Mouse (Mus musculus) stomach, embryonic 15.5 days (tissue): ENCODE data around the gene Zyg11b. TPM values are rescaled to one million over a fixed set of nuclear protein-coding genes. Genes with fewer than 3 reads are reported as not detected.
A peak's percentile ranks its signal among the peaks of the same experiment; 100 is the strongest.

Experiments
- ATAC-seq: fragments of 200-750 bp; cut with Nextera tagmentation; 2 replicates; pipeline ENCODE4 v1.8.0; 2017; ENCODE audit warnings: low read depth, moderate number of reproducible peaks, moderate TSS enrichment; ENCODE audit not compliant: insufficient read depth, low FRiP score
- H3K27ac ChIP-seq: fragments of 300-500 bp; sonication (generic); 2 replicates; pipeline ENCODE4 v1.5.1; 2015; ENCODE audit warnings: mild to moderate bottlenecking, inconsistent platforms
- H3K27me3 ChIP-seq: fragments of 300-500 bp; sonication (generic); replicated peaks from 2 replicates; pipeline ENCODE4 v1.6.1; 2015; ENCODE audit warnings: inconsistent platforms
- H3K36me3 ChIP-seq: fragments of 300-500 bp; sonication (generic); 2 replicates; pipeline ENCODE4 v1.6.1; 2015; ENCODE audit warnings: inconsistent platforms
- H3K4me1 ChIP-seq: fragments of 300-500 bp; sonication (generic); 2 replicates; pipeline ENCODE4 v1.6.1; 2015; ENCODE audit warnings: inconsistent platforms
- H3K4me2 ChIP-seq: fragments of 300-500 bp; sonication (generic); 2 replicates; pipeline ENCODE4 v1.6.1; 2015; ENCODE audit warnings: mild to moderate bottlenecking, inconsistent platforms
- H3K4me3 ChIP-seq: fragments of 300-500 bp; sonication (generic); replicated peaks from 2 replicates; pipeline ENCODE4 v1.5.1; 2015; ENCODE audit warnings: inconsistent platforms
- H3K9ac ChIP-seq: fragments of 300-500 bp; sonication (generic); 2 replicates; pipeline ENCODE4 v1.6.1; 2015; ENCODE audit warnings: inconsistent platforms
- H3K9me3 ChIP-seq: fragments of 300-500 bp; sonication (generic); 2 replicates; pipeline ENCODE4 v1.6.1; 2016; ENCODE audit warnings: inconsistent platforms
- WGBS: fragments of 180-500 bp; shearing (Covaris S2); methylation state at CpG from one replicate; pipeline ENCODE4 v1.1.7; 2015; 5-methylcytosine and 5-hydroxymethylcytosine counted together
- polyA plus RNA-seq: library from polyadenylated mRNA; unstranded; fragments of >200 nt; fragmentation: Nextera tagmentation; extraction: Ambion mirVana; gene quantifications from 2 replicates; pipeline ENCODE4 v1.2.1, GENCODE M21; 2015

Gene Zyg11b
- polyA plus RNA-seq, 1 experiment from 2014 or later = 9.7 TPM

DNA sequence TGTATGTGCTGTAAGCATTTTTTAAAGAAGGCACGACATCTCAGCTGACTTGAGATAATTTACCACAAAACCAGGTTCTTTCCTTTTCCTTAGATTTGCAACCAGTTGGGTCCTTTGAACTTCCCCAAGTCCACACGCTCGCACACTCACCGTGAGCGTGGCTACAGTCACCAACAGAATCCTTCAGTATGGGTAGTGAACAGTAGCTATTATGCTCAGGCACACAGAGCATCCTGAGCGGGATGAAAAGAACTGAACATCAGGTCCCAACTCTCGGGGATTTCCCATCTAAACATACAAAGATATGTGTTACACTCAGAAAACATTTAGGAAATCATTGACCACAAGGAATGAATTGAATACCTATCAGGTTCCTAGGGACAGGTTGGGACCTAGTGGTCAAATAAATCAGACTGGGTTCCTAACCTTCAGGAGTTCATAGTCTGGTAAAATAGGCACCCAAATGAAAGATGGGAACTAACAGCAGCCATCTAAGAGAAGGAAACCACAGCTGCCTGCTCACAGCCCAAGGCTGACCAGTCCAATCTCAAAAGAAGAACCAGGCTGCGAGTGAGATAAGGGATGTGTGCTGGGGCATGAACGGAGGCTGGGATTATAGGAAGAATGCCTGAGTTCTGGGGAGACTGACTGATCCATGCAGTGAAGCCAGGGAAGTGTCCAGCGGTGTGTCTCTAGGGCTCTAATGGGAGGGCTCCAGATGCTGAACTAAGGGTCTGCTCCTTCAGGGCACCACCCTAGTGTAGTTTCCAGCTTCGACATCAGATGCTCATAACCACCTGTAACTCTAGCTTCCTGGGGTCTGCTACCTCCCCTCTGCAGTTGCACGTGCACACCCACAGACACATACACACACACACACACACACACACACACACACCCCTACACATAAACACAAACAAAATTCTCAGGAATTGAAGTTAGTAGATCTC lies 17.0 kb upstream of the Zyg11b start:
- H3K9ac ChIP-seq = no peak overlapping the region
- 69% methylated on average over 12 of the region's 12 CpGs for WGBS
- no peak overlapping the region for H3K4me3 ChIP-seq
- no peaks in the 10 kb centered on the region for H3K9me3 ChIP-seq
- no peaks in the 10 kb centered on the region for H3K27me3 ChIP-seq
- no peaks in the 10 kb centered on the region for H3K4me1 ChIP-seq
- H3K27ac ChIP-seq = no peak overlapping the region
- H3K36me3 ChIP-seq = no peaks in the 10 kb centered on the region
- no peak overlapping the region for H3K4me2 ChIP-seq
- ATAC-seq = no peak; the same call in 1 of the 2 replicates

DNA sequence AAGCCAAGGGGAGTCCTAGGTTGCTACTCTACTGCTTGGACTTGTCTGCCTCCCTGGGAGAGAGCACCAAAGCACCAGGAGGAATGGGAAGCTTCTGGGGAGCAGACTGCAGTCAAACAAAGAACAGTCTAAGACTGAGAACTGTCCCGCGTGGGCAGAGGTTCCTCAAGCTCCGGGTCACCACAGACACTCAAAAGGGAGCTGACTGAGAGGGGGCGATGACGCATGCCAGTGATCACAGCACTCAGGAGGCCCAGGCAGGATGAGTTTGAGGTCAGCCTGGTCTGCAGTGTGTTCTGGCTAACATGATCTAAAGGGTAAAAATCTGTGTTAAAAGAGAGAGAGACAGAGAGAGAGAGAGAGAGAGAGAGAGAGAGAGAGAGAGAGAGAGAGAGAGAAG lies 13.1 kb upstream of the Zyg11b start:
- H3K36me3 ChIP-seq = no peaks in the 10 kb centered on the region
- no peaks in the 10 kb centered on the region for H3K4me1 ChIP-seq
- H3K9ac ChIP-seq = no peak overlapping the region
- H3K4me3 ChIP-seq = no peak overlapping the region
- H3K27ac ChIP-seq = no peak overlapping the region
- WGBS = 50% methylated on average over 5 of the region's 5 CpGs
- H3K9me3 ChIP-seq = no peaks in the 10 kb centered on the region
- ATAC-seq = no peak
- no peaks in the 10 kb centered on the region for H3K27me3 ChIP-seq
- H3K4me2 ChIP-seq = no peak overlapping the region

DNA sequence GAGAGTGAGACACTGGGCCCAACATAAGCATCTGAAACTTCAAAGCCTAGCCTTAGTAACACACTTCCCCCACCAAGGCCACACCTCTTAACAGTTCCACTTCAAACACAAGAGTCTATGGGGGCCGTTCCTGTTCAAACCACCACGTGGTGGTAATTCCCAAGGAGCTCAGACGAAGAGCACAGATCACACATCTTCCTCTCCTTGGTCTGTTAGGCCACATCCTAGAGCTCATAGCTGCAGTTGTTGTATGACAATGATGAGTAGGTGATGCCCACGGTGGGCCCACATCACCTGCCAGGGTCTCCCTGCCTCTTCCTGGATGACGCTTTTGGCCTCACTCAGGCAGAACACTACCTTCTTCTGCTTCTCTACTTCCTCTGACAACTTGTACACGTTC lies 9.8 kb upstream of the Zyg11b start:
- H3K27ac ChIP-seq = no peak overlapping the region
- H3K27me3 ChIP-seq = no peaks in the 10 kb centered on the region
- ATAC-seq = no peak
- H3K4me3 ChIP-seq = no peak overlapping the region
- H3K9ac ChIP-seq = no peak overlapping the region
- H3K4me2 ChIP-seq = no peak overlapping the region
- 64% methylated on average over 6 of the region's 6 CpGs for WGBS
- H3K9me3 ChIP-seq = no peaks in the 10 kb centered on the region
- H3K4me1 ChIP-seq = no peaks in the 10 kb centered on the region
- no peaks in the 10 kb centered on the region for H3K36me3 ChIP-seq

DNA sequence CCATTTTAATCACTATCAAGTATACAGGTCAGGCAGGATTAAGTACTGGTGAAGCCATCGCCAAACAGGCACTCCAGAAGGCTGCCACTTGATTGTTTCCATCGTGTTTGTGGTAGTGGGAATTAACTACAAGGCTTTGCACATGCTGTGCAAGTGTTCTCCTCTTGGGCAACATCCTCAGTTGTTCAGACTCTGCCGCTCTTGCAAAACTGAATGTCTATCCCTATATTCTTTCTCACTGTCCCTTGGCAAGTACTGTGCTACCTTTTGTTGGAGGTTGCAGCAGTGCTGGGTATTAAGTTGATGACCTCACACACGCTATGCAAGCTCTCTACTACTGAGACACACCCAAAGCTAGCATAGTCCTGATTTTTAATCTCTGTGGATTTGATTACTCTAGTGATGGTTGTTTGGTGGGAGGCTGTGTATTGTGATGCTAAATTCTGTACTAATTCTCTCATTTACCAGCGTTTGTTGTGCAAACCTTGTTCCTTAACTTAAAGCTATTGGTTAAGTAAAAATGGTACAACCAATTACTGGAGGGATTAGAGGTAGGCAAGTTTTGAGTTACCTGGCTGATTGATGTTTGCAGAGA lies 1.5 kb upstream of the Zyg11b start:
- ATAC-seq = no peak
- Histone ChIP-seq H3K36me3 (no peaks in the 10 kb centered on the region), H3K27me3 (no peaks in the 10 kb centered on the region), H3K9ac (no peak overlapping the region), H3K27ac (no peak overlapping the region), H3K4me2 (no peak overlapping the region), H3K9me3 (no peaks in the 10 kb centered on the region), H3K4me3 (no peak overlapping the region), H3K4me1 (peaks cover 6% of the 10 kb centered on the region; the same call in 1 of the 2 replicates)
- 77% methylated on average over 5 of the region's 5 CpGs for WGBS

DNA sequence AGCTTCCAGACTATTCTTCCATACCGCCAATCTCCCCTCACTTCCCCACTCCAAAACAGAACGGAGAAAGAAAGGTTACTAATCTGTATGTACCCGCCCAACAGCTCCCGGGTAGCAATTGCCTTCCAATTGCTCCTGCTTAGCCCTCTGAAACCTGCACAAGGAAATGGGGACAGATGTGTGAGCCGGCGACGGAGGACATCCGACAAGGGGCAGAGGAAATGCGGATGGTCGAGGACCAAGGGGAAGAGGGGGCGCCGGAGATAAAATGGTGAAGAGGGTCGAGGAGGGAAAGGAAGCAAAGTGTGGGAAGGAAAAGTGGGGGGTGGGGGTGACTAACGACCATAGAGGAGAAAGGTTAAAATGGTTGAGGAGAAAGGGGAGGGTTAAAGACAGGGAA lies 630 bp downstream of the Zyg11b start:
- Histone ChIP-seq H3K27me3 (no peaks in the 10 kb centered on the region), H3K9me3 (no peaks in the 10 kb centered on the region), H3K4me3 (peak overlapping the region; percentile 97), H3K36me3 (no peaks in the 10 kb centered on the region), H3K9ac (peak overlapping the region; percentile 94), H3K4me1 (peaks cover 6% of the 10 kb centered on the region; the same call in 1 of the 2 replicates), H3K27ac (peak overlapping the region; percentile 92), H3K4me2 (peak overlapping the region; percentile 75)
- 1% methylated on average over 14 of the region's 14 CpGs for WGBS
- no peak for ATAC-seq

DNA sequence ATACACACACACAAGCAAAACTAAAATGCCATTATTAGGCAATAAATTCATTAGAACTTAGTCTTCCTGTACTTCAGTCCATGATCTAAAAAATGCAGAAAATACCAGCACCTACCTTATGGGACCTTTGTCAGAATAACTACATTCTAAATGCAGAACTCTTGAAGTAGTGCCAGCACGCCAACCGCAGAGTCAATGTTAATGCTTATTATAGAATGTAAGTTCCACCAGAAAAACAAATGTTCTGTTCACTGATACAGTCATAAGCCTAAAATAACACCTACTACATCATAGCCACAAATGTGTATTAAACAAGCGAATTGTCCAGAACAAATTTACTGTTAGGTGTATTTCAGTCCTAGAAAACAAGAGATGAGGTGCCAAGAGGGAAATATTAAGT lies 23.9 kb downstream of the Zyg11b start:
- no peak overlapping the region for H3K27ac ChIP-seq
- no peaks in the 10 kb centered on the region for H3K27me3 ChIP-seq
- ATAC-seq = no peak
- H3K9ac ChIP-seq = no peak overlapping the region
- no peak overlapping the region for H3K4me2 ChIP-seq
- H3K4me1 ChIP-seq = no peaks in the 10 kb centered on the region
- no peaks in the 10 kb centered on the region for H3K9me3 ChIP-seq
- WGBS = 93% methylated on average over 3 of the region's 3 CpGs
- 0 out of 2 replicates have a peak, but pooled peaks cover 3% of the 10 kb centered on the region for H3K36me3 ChIP-seq
- H3K4me3 ChIP-seq = no peak overlapping the region

DNA sequence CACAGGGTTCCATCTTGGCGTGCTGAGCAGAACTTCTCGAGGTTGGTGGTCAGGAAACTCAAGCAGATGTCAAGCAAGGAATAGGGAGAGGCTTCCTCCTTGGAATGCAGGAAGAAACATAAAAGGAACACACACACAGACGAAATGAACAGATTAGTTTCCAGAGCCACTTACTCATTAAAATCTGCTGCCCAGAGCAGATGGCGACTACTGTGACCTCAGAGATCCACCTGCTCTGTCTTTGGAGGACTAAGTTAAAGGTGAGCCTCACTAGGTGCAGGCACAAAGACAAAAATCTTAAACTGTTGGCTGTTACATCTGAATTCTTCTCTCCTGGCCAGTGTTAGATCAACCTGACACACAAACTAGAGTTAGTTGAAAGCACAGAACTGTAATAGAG lies 28.6 kb downstream of the Zyg11b start:
- H3K36me3 ChIP-seq = peaks cover 7% of the 10 kb centered on the region
- H3K9ac ChIP-seq = no peak overlapping the region
- H3K4me1 ChIP-seq = no peaks in the 10 kb centered on the region
- no peak for ATAC-seq
- H3K4me3 ChIP-seq = no peak overlapping the region
- H3K4me2 ChIP-seq = no peak overlapping the region
- no peaks in the 10 kb centered on the region for H3K27me3 ChIP-seq
- H3K27ac ChIP-seq = no peak overlapping the region
- WGBS = 77% methylated on average over 4 of the region's 4 CpGs
- H3K9me3 ChIP-seq = no peaks in the 10 kb centered on the region

DNA sequence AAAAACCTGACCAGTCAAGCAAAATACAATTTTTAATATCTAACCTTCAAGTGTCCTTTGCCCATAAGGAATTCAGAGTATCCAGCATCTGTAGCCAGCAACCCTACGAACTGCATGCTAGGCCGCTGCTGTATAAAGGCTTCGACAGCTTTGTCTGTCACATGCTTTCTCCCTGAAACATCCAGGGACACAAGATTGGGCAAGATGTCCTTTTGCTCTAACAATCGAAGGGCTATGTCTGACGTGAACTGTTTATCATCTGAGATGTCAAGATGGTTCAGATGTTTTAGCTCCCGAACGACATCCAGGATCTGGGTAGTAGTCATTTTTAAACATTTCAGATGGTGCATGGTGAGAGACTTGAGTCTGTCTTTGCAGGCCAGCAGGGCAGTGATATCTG lies 35.1 kb downstream of the Zyg11b start:
- no peak overlapping the region for H3K9ac ChIP-seq
- no peaks in the 10 kb centered on the region for H3K27me3 ChIP-seq
- no peak for ATAC-seq
- no peak overlapping the region for H3K4me2 ChIP-seq
- no peak overlapping the region for H3K4me3 ChIP-seq
- 90% methylated on average over 7 of the region's 7 CpGs for WGBS
- no peaks in the 10 kb centered on the region for H3K4me1 ChIP-seq
- H3K9me3 ChIP-seq = no peaks in the 10 kb centered on the region
- H3K27ac ChIP-seq = no peak overlapping the region
- H3K36me3 ChIP-seq = peaks cover 25% of the 10 kb centered on the region

DNA sequence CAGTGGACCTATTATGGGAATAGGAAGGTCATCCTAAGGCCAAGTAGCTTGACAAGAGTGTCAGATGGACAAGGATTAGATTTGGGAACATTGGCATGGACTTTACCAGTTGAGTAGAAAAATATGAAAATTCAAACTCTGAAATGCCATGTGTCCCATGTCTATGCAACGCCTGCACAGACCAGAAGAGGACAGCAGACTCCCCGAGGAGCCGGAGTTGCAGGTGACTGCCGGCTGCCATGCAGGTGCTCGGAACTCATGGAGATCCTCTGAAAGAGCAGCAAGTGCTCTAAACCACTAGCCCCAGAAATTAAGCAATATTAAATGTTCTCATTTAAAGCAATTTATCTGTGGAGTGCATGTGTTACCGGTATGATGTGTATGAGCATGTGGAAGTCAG lies 47.6 kb downstream of the Zyg11b start:
- 88% methylated on average over 6 of the region's 6 CpGs for WGBS
- H3K27me3 ChIP-seq = no peaks in the 10 kb centered on the region
- no peak overlapping the region for H3K4me3 ChIP-seq
- ATAC-seq = no peak
- H3K9ac ChIP-seq = no peak overlapping the region
- H3K36me3 ChIP-seq = peaks cover 35% of the 10 kb centered on the region
- H3K4me2 ChIP-seq = no peak overlapping the region
- no peak overlapping the region for H3K27ac ChIP-seq
- no peaks in the 10 kb centered on the region for H3K4me1 ChIP-seq
- no peaks in the 10 kb centered on the region for H3K9me3 ChIP-seq

DNA sequence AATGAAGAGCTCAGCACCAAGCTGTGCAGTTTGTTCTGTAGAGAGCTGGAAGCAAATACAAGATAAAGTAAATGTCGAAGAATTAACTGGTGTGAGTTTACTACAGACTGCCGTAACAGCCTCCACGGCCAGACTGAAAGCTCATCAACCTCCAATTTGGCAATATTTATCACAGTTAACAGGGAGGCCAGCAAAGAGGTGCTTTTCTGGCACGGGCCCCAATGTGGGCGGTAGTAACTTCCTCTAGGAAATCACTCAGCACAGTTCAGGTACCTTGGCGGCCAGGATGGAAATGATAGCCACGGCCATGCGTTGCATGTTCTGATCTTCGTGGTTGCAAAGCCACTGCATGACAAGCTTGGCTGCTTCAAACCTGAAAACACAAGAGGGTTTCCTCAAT lies 50.4 kb downstream of the Zyg11b start:
- Histone ChIP-seq H3K4me2 (no peak overlapping the region), H3K27me3 (no peaks in the 10 kb centered on the region), H3K27ac (no peak overlapping the region), H3K9me3 (no peaks in the 10 kb centered on the region), H3K9ac (no peak overlapping the region), H3K36me3 (peaks cover 26% of the 10 kb centered on the region), H3K4me1 (no peaks in the 10 kb centered on the region), H3K4me3 (no peak overlapping the region)
- WGBS = 93% methylated on average over 9 of the region's 9 CpGs
- ATAC-seq = no peak

DNA sequence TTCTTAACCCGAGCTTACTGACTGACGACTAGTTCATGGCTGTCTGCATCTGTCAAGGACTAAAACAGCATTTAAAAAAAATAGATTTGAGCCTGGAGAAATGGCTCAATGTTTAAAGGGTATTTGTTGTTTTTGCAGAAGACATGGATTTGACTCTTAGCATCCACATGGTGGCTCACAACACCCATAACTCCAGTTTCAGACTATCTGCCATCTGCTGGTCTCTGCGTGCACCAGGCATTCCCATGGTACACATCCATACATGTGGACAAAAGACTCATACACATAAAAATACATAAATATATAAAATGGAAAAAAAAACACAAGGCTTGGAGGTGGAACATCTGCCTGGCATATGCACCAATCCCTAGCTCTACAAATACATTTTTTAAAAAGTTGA lies 51.6 kb downstream of the Zyg11b start:
- no peaks in the 10 kb centered on the region for H3K9me3 ChIP-seq
- no peak overlapping the region for H3K9ac ChIP-seq
- WGBS = 86% methylated on average over 3 of the region's 3 CpGs
- H3K4me3 ChIP-seq = no peak overlapping the region
- H3K27ac ChIP-seq = no peak overlapping the region
- no peak for ATAC-seq
- H3K36me3 ChIP-seq = peaks cover 30% of the 10 kb centered on the region
- no peaks in the 10 kb centered on the region for H3K27me3 ChIP-seq
- H3K4me2 ChIP-seq = no peak overlapping the region
- H3K4me1 ChIP-seq = no peaks in the 10 kb centered on the region

DNA sequence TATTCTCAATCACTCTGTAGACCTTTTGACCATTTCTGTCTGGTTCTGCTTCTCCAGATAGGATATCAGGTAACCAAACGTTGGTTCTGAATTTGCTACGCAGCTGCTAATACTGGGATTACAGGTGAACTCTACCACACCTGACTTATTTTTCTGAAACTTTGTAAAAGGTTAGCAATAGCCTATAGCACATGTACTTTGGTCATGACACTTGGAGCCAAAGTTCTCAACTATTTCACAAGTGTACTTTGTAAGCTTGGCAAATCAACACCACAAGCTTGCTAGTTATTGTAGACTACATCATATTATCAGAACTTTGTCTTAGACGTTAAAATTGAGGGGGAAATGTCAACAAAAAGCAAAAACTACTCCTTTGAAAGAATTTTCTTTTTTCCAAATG lies 67.2 kb downstream of the Zyg11b start:
- Histone ChIP-seq H3K4me2 (no peak overlapping the region), H3K27me3 (no peaks in the 10 kb centered on the region), H3K4me3 (no peak overlapping the region), H3K9me3 (no peaks in the 10 kb centered on the region), H3K27ac (no peak overlapping the region), H3K4me1 (no peaks in the 10 kb centered on the region), H3K36me3 (peaks cover 21% of the 10 kb centered on the region; the same call in 1 of the 2 replicates), H3K9ac (no peak overlapping the region)
- ATAC-seq = no peak
- WGBS = 74% methylated on average over 3 of the region's 3 CpGs
